Mouse (Mus musculus): Measurements from ENCODE around the gene Mrpl23.

Mrpl23 gene

DNA sequence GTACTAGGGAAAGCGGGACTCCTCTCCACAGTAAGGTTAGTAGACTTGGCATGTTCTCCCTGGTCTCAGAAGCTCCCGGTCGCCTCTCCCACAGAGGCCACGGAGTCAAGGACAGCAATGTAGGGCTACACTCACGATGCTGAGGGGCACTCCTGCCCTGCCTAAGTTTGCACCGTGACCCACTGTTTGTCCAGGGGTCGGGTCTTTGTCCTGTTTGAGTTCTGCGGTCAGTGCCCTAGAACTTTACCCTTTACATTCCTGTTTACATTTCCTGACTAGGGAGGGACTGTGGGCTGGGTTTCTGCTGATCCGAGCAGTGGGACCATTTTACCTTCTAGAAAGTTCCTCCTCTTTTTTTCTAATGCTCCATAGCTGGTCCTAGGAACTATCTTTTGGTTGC is 34.0 kb downstream of the Mrpl23 start:
- in situ Hi-C loops (cut with MboI; ENCODE audit: unreplicated experiment in 2 of 2) = no loop called here

DNA sequence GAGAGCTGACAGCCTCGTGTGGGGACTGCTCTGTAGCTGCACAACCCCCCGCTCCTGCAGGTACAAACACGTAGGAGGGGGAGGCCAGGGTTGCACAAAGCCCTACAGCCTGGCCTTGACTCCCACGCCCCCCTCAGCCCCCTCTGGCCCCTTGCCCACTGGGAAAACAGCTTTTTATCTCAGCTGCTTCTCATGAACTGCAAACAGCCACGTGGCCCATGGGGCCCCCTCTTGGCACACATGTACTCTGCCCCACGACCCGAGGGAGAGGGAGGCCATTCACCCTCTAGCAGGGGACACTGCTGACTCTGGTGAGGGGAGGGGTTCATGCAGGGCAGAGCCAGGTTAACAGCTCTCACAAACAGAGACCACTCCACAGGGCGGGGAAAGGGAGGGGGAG is 36.5 kb downstream of the Mrpl23 start:
- in situ Hi-C loops (cut with MboI; ENCODE audit: unreplicated experiment in 2 of 2) = no loop called here

DNA sequence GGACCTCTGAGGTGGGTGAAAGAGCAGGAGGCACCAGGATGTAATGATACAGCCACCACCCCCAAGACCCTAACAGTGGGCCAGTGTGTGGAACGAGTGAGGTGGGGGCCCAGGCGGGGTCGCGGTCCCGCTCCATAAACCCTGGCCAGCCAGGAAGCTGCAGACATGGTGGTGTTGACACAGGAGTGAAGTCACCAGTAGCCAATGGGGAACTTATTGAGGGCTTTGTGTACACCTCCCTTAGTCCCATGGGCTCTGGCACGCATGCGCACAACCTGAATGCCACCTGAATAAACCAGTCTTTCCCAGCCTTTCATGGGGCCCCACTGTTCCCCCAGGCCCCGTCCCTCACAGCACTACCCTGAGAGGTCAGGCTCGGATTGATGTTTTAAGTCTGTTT is 38.1 kb downstream of the Mrpl23 start:
- in situ Hi-C loops (cut with MboI; ENCODE audit: unreplicated experiment in 2 of 2) = no loop called here

DNA sequence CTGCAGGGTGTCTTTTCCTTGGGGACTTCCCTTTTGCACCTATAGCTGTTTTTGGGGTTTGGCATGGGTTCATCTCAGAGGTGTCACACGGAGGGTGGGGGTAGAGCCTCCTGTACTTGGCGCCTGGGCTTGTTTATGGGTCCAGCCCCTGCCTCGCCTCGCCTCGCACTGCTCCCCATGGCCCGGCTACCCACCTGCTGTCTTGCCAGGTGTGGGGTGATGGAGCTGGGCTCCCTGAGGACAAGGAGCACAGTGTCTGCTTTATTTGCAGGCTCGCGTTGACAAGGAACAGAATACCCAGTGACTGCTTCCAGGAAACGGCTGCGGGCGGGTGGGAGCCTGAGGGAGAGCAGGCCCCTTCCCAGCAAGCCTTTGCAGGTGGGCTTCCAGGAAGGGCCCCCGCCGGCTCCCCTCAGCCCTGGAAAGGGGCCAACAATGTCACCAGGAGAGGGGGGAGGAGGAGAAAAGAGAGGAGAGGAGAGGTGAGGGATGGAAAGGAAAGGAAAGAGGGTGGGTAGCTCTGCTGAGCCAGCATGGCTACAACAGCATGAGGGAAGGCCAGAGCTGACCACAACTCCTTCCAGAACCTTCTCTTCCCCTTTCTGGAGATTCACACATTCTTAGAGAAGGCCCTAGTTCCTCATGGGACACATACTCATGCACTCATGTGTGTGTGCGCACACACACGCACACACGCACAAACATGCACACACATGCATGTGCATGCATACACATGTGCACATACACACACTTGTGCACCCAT is 39.2 kb downstream of the Mrpl23 start:
- in situ Hi-C loops (cut with MboI; ENCODE audit: unreplicated experiment in 2 of 2) = no loop called here

DNA sequence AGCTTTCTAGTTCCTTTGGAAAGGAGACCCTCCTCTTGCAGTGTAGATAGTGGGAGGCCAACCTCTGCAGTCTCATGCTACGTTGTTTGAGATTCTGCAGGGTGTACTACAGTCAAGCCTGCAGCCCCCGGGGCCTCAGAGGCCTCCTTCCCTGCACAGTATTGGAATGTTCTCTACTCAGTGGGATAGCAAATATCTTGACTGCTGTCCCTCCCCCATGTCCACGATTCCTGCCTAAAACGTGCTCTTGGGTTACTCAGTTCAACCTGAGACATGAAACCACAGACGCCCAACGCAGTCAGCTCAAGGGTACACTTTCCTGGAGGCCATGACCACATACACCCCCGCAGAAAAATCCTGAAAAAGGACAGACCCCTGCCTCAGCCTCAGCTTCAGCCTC is 39.9 kb downstream of the Mrpl23 start:
- in situ Hi-C loops (cut with MboI; ENCODE audit: unreplicated experiment in 2 of 2) = no loop called here

DNA sequence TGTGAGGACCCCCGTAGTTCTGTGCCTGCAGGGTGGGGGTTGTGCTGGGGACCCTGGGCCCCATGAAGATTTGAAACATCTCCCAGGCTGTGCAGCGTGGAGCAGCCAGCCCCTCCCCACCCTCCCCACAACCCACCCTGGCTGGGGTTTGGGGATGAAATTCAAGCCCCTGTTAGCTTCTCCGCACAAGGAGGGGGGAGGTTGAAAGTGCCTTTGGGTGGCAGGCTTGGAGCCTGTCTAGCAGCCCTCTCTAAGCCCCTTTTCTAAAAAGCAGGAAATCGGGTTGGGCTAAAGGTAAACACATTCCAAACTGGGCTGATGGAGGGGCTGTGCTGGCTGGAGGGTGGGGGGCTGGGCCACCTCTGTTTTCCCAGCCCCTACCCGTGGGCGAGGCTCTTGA is 40.5 kb downstream of the Mrpl23 start:
- in situ Hi-C loops (cut with MboI; ENCODE audit: unreplicated experiment in 2 of 2) = no loop called here

DNA sequence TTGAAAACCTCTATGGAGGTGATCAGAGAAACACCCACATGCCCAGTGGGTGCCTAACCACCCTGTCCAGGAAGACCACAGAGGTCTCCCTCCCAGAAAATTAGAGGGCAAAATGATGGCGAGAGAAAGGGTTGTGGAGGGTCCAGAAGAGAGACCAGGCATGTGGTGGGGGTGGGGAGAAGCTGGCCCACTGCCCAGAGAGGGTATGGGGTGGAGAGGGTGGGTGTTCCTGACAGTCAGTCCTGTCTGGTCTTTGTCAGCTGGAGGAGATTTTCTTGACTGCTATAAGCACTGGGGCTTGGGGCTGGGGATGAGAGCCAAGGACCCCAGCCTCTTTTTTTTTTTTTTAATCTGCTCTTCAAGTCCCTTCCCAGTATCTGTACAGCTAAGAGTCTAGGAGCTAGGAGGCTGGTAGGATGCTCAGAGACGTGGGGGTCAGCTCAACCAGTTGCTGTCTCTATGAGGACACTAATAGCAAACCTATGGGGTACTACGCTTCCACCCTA is 41.7 kb downstream of the Mrpl23 start:
- in situ Hi-C loops (cut with MboI; ENCODE audit: unreplicated experiment in 2 of 2) = no loop called here

DNA sequence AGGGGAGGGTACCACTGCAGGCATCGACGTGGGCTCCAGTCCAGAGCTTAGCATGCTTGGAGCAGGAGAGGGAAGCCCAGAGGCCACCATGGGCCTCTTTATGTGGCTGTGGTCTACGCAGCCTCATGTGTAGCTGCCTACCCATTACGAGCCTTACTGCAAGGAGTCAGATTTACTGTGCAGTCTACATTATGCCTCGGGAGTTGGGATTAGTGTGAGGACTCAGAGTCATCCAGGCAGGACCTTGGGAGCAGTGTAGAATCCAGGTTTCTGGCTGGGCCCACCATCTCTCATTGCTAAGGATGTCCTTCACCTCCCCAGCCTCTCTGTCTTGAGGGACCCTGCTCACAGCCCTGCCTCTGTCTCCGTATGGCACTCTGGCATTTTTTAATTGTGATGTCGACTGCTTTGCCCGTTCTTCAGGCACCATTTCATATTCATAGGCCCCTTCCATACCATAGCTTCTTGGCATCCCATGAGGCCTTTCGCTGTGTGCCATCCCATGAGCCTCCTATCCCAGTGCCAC is 42.4 kb downstream of the Mrpl23 start:
- in situ Hi-C loops (cut with MboI; ENCODE audit: unreplicated experiment in 2 of 2) = loop anchor here in 1 of 2 experiments (5.0 kb wide), 1 partner anchor 33 kb away; no protein-coding TSS in a partner anchor

DNA sequence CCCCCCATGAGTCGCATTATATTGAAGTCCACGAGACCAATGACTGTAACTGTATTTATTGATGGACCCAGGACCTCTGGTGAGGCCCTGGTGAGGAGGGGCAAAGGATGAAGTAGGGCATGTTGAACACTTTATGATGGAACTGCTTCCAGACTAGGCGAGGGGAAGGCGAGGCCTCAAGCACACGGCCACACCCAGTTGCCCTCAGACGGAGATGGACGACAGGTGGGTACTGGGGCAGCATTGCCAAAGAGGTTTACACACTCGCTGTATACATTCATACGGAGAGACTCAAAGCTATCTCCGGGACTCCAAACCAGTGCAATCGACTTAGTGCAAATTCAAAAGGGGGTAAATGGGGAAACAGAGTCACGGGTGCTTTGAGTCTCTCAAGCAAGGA is 43.0 kb downstream of the Mrpl23 start:
- in situ Hi-C loops (cut with MboI; ENCODE audit: unreplicated experiment in 2 of 2) = loop anchor here in 1 of 2 experiments (5.0 kb wide), 1 partner anchor 33 kb away; no protein-coding TSS in a partner anchor

DNA sequence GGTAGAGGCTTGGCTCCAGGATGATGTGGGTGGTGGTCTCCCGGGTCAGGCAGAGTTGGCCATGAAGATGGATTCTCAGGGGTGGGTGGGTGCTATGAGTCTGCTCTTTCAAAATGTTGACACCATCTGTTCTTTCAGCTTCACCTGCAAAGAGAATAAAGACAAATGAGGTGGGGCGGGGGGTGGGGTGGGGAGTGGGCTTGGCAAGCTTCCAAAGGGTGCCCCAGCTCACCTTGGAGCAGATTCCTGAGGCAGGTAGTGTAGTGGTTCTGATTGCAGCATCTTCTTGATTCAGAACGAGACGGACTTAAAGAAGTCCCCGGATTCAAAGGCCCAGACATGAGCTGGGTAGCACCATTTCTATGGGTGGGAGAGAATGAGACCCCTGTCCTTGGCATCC is 43.5 kb downstream of the Mrpl23 start:
- in situ Hi-C loops (cut with MboI; ENCODE audit: unreplicated experiment in 2 of 2) = loop anchor here in 1 of 2 experiments (5.0 kb wide), 1 partner anchor 34 kb away; no protein-coding TSS in a partner anchor

DNA sequence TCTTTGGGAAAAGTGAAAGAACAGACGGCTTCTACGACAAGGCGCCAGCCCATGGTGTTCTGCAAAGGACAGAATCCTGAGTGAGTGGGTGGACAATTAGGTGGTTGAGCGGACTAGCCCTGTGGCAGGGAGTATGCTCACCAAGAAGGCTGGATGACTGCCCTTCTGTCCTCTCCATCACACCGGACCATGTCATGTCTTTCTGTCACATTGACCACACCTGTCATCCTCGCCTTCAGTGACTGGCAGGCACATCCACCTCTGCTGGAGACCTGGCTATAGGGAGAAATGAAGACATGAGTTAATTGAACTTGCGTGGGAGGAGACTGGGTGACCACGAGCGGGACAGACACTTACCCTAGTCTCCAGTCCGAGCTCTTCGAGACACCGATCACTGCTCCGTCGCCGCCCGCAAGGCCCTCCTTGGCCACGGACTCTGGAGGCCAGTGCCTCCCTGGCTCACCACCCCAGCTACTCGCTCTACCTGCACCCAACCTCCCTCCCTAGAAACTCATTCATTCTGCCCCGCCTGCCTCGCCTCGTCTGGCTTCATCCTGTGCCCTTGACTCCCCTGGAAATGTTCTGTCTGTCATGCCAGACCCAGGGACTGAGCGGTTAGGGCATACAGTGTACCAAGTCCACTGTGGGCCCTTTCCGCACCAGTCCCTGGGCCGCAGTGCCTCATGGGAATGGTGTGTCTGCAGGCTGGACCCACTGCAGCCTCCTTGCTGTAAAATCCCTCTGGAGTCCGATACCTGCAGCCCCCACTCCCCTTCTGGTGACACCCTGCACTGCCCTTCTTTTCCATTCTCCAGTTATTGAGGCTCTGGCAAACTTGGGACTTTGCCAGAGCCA is 44.2 kb downstream of the Mrpl23 start:
- in situ Hi-C loops (cut with MboI; ENCODE audit: unreplicated experiment in 2 of 2) = loop anchor here in 1 of 2 experiments (5.0 kb wide), 1 partner anchor 34 kb away; no protein-coding TSS in a partner anchor

DNA sequence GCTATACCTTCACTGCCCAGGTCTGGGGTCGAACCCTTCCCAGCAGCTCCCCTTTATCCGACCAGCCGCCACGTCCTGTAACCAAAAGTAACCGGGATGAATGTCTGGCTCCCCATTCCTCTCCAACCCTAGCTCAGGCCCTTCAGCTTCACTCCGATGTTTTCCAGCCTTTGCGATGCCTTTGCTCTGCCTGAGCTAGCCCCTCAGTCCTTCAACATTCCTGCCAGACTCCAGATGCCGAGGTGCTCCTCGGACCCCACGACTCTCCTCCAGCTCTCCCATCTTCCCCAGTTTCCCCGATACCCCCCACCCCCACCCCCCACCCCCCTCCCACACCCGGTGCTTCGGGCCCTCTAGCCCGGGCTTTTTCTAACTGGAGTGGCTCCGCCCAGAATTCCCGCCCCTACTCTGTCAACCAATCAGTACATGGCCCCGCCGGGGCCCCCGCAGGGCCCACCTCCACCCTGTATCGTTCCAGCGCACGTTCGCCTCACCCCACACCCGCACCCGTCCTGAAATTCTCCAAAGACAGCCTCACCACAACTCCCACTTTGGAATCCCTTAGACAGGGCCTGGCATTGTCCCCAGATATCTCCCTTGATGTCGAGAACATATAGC is 45.4 kb downstream of the Mrpl23 start:
- in situ Hi-C loops (cut with MboI; ENCODE audit: unreplicated experiment in 2 of 2) = loop anchor here in 1 of 2 experiments (5.0 kb wide), 1 partner anchor 36 kb away; no protein-coding TSS in a partner anchor

DNA sequence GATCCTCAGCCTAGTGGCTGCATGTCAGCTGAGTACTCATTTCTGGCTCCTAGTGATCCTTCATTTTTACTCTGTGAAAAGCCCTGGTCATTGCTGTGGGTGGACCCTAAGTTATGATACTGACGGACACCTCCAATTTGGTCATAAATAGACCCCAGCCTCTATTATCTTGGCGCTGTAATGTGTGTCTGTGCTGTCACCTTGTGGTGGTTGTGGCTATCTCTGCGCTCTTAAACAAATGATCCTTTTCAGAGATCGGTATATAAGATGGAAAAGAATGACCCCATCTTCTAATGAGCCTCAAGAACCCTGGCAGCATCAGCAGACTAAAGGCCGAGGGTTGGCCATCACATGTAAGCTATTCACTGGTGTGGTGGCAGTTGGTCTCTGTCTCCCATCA is 46.6 kb downstream of the Mrpl23 start:
- in situ Hi-C loops (cut with MboI; ENCODE audit: unreplicated experiment in 2 of 2) = loop anchor here in 1 of 2 experiments (5.0 kb wide), 1 partner anchor 37 kb away; no protein-coding TSS in a partner anchor

DNA sequence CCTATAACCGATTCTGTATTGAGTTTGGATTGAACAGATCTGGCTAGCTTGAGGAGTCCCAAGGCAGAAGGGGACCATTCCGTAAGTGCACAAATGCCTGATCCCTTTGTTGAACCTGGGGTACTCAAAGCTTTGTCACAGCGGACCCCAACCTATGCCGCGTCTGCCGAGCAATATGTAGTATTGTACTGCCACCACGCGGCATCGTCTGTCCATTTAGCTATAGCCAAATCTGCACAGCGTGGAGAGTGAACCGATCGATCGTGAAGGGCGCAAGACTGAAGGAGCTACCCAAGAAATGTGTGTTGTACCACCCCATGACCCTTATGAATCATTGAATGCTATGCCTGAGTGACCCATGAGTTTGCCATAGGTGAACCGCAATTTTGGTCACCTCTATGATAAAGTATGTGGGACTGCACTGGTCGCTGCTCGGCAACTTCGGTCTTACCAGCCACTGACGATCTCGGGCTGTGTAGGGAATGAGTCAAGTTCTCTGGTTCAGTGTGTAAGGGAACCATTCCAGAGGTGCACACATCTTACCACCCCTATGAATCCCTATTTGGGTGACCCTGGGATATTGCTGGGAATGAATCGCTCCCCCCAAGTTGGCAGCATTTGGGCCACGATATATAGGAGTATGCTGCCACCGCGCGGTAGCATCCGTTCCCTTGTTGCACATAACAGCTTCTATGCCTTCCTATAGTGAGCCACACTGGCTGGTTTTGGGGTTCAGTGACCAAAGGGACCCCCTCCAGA is 47.8 kb downstream of the Mrpl23 start:
- in situ Hi-C loops (cut with MboI; ENCODE audit: unreplicated experiment in 2 of 2) = loop anchor here (5.0 to 10.0 kb wide), 3 partner anchors 85 to 243 kb away; partner anchors contain the start of genes Tnni2 (in 2 of the 2) and Tnnt3 (in 1 of the 2)

DNA sequence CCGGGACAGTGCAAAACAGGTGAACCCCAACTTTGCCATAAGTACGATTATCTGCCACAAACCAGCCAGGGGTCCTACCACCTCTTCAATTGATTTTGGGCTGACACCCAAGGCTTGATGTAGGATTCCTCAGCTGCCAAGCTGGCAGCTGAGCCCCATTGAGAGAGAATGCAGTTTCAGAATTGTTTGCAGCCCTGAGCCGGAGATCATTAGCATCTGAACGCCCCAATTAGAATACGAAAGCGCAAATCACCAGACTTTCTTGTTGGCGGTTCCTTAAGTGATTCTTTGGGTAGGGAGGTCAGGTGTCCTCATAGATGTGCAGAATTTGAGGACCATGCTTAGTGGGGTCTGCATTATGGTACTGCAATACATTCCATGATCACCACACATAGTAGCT is 48.7 kb downstream of the Mrpl23 start:
- in situ Hi-C loops (cut with MboI; ENCODE audit: unreplicated experiment in 2 of 2) = loop anchor here (5.0 to 10.0 kb wide), 3 partner anchors 86 to 244 kb away; partner anchors contain the start of genes Tnni2 (in 2 of the 2) and Tnnt3 (in 1 of the 2)

DNA sequence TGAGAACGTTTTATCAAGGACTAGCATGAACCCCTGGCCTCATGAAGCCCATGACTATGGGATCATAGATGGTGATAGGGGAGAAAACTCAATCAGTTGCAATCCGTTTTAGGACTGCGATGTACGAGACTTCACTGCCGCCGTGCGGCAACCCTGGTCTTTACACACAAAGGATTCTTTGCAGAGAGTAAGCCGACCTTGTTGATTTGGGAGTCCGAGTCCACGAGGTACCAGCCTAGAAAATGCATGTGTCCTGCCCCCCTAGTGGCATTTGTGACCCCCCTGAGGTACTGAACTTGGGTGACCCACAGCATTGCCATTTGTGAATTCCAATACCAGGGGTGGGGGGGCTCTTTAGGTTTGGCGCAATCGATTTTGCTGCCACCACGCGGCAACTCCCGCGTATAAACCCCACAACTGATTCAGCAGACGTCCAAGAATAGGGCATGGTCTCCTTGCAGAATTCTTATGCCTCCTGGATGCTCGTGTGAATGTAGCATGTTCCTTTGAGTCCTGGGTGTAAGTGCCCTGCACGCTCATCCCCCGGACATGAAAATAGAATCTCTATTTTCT is 49.3 kb downstream of the Mrpl23 start:
- in situ Hi-C loops (cut with MboI; ENCODE audit: unreplicated experiment in 2 of 2) = loop anchor here (5.0 to 10.0 kb wide), 3 partner anchors 87 to 244 kb away; partner anchors contain the start of genes Tnni2 (in 2 of the 2) and Tnnt3 (in 1 of the 2)

DNA sequence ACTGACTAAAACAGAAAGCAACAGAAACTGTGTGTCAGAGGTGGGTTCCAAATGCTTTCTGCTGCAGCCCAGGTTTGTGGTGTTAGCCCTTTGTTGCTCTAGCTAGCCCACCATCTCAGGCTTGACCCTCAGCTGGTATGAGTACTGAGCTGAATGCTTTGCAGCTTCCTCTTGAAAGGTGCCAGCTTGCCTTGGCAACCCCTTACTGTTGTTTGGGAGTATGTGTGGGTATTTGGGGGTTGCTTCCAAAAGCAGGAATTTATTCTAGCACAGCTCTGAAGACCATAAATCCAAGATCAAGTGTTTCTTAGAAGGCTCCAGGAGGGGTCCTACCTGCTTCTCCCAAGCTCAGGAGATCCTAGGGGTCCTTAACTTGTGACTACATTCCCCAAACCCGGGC is 52.4 kb downstream of the Mrpl23 start:
- in situ Hi-C loops (cut with MboI; ENCODE audit: unreplicated experiment in 2 of 2) = loop anchor here (5.0 to 10.0 kb wide), 3 partner anchors 90 to 248 kb away; partner anchors contain the start of genes Tnni2 (in 2 of the 2) and Tnnt3 (in 1 of the 2)

DNA sequence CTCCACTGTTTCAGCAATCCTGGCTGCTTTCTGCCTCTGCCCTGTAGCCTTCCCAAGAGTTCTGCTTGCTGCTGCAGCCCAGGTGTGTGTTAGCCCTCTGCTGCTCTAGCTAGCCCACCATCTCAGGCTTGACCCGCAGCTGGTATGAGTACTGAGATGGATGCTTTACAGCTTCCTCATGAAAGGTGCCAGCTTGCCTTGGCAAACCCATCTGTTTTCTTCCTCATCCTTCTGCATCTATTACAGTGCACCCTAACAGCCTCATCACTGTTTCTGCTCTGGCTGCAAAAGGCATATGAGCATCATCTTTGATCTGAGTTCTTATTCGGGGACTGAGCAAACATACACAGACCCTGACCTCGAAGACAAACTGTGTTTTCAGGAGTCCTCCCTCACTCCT is 53.4 kb downstream of the Mrpl23 start:
- in situ Hi-C loops (cut with MboI; ENCODE audit: unreplicated experiment in 2 of 2) = loop anchor here in 1 of 2 experiments (10.0 kb wide), 1 partner anchor 91 kb away; the partner anchor contains the start of gene Tnnt3
